Mouse (Mus musculus): ENCODE results near the gene Asf1b. TPM values are rescaled to one million over a fixed set of nuclear protein-coding genes. Genes with fewer than 3 reads are reported as not detected.
A peak's percentile ranks its signal among the peaks of the same experiment; 100 is the strongest.

Asf1b gene
- polyA plus RNA-seq, 1 experiment from 2014 or later: 72.2 TPM

DNA sequence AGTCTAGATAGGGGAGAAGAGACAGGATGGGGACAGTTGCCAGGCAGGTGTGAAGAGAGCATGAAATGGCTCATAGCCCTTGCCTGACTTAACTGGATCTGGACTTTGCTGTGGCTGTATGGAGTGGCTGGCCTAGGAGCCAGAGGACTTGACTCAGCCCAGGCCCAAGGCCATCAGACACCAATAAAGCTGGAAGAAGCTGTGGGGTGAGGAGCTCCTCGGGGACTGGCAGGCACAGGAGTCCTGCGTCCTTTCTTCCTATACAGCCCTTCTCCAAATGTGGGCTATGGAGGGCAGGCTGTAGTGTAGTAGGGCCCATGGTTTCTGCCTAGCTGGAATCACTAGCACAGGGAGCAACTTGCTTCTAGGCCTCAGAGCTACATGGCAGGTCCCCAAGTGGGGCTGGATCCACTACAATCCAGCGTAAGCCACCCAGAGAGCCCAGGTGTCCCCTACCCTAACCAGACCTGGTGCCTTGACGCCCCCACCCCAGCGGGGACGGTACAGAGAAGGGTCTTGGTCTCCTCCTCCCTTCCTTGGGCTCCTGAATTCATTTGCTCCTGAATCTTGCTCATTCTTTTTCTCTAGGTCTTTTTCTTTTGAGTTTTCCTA lies 14.1 kb upstream of the Asf1b start:
- no peak for ATAC-seq (replicated peaks; ENCODE audit: insufficient number of reproducible peaks, low FRiP score, low TSS enrichment)
- no peak overlapping the region for H3K4me3 ChIP-seq (ENCODE audit: low read depth, low read length)
- H3K27me3 ChIP-seq (ENCODE audit: control insufficient read depth, insufficient read depth, low read length): no peaks in the 10 kb centered on the region
- peaks cover 10% of the 10 kb centered on the region for H3K36me3 ChIP-seq (ENCODE audit: control insufficient read depth, insufficient read depth, low read length)
- H3K4me2 ChIP-seq: no peak overlapping the region
- 70% methylated on average over 6 of the region's 6 CpGs for WGBS (ENCODE audit: insufficient replicate concordance)
- H3K9me3 ChIP-seq (replicated peaks; ENCODE audit: control insufficient read depth, low read length): no peaks in the 10 kb centered on the region
- no peak overlapping the region for H3K27ac ChIP-seq (ENCODE audit: low read depth, low read length)
- H3K9ac ChIP-seq (ENCODE audit: low read depth, low read length): no peak overlapping the region
- no peaks in the 10 kb centered on the region for H3K4me1 ChIP-seq (ENCODE audit: control insufficient read depth, insufficient read depth, low read length)

DNA sequence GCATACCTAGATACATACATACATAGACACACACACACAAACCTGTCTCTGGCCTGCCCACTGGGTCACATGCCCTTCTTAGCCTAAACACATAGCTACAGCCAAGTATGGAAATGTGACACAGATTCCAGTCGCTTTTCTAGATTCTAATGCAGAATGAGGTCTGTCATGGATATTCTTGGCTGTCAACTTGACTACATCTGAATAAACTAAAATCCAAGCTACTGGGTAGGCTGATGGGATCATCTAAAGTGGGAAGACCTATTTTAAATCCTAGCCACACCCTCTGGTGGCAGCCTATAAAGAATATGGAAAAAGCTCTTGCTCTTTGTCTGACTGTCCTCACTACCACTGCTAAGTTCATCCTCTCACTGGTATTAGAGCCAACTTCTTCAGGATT lies 12.9 kb upstream of the Asf1b start:
- Histone ChIP-seq H3K27me3 (ENCODE audit: control insufficient read depth, insufficient read depth, low read length) (no peaks in the 10 kb centered on the region), H3K36me3 (ENCODE audit: control insufficient read depth, insufficient read depth, low read length) (peaks cover 7% of the 10 kb centered on the region), H3K4me2 (no peak overlapping the region), H3K4me1 (ENCODE audit: control insufficient read depth, insufficient read depth, low read length) (no peaks in the 10 kb centered on the region), H3K9me3 (replicated peaks; ENCODE audit: control insufficient read depth, low read length) (no peaks in the 10 kb centered on the region), H3K4me3 (ENCODE audit: low read depth, low read length) (no peak overlapping the region), H3K9ac (ENCODE audit: low read depth, low read length) (no peak overlapping the region), H3K27ac (ENCODE audit: low read depth, low read length) (no peak overlapping the region)
- ATAC-seq (replicated peaks; ENCODE audit: insufficient number of reproducible peaks, low FRiP score, low TSS enrichment): no peak
- WGBS (ENCODE audit: insufficient replicate concordance): 82% methylated on average over 1 of the region's 1 CpGs

DNA sequence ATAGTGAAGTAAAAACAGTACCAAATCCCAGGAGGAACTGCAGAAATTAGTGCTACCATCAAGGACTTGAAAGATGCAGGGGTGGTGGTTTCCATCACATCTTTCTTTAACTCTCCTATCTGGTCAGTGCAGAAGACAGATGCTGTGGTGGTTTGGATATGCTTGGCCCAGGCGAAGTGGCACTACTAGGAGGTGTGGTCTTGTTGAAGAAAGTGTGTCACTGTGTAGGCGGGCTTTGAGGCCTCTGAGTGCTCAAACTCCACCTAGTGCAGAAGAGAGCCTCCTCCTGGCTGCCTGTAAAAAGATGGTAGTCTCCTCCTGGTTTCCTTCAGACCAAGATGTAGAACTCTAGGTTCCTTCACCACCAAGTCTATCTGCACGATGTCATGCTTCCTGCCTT lies 9.8 kb upstream of the Asf1b start:
- no peak for ATAC-seq (replicated peaks; ENCODE audit: insufficient number of reproducible peaks, low FRiP score, low TSS enrichment)
- WGBS (ENCODE audit: insufficient replicate concordance): 57% methylated on average over 3 of the region's 3 CpGs

DNA sequence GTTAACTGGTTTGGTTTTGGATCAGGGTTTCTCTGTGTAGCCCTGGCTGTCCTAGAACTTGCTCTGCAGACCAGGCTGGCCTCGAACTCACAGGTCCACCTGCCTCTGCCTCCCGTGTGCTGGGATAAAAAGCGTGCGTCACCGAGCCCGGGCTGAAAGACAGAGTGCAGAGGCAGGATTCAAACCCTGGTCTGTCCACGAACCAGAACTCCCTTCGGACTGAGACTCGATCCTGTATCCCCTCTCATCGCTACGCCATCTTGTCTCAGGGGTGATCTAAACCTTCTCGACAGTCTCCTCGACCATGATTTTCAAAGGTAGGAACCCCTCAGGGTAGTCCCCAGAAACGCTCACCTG lies 580 bp upstream of the Asf1b start:
- peak overlapping the region; percentile 46 for H3K4me3 ChIP-seq (ENCODE audit: low read depth, low read length)
- no peaks in the 10 kb centered on the region for H3K9me3 ChIP-seq (replicated peaks; ENCODE audit: control insufficient read depth, low read length)
- H3K36me3 ChIP-seq (ENCODE audit: control insufficient read depth, insufficient read depth, low read length): no peaks in the 10 kb centered on the region
- peaks cover 13% of the 10 kb centered on the region for H3K4me1 ChIP-seq (ENCODE audit: control insufficient read depth, insufficient read depth, low read length)
- peak overlapping the region; percentile 85 for H3K4me2 ChIP-seq
- H3K9ac ChIP-seq (ENCODE audit: low read depth, low read length): peak overlapping the region; percentile 57
- H3K27me3 ChIP-seq (ENCODE audit: control insufficient read depth, insufficient read depth, low read length): no peaks in the 10 kb centered on the region
- ATAC-seq (replicated peaks; ENCODE audit: insufficient number of reproducible peaks, low FRiP score, low TSS enrichment): no peak
- H3K27ac ChIP-seq (ENCODE audit: low read depth, low read length): no peak overlapping the region
- WGBS (ENCODE audit: insufficient replicate concordance): 3% methylated on average over 14 of the region's 14 CpGs

More for the DNA sequence above, 9.8 kb upstream of the Asf1b start:
- no peak overlapping the region for H3K4me3 ChIP-seq (ENCODE audit: low read depth, low read length)
- no peak overlapping the region for H3K9ac ChIP-seq (ENCODE audit: low read depth, low read length)
- H3K4me1 ChIP-seq (ENCODE audit: control insufficient read depth, insufficient read depth, low read length): no peaks in the 10 kb centered on the region
- H3K36me3 ChIP-seq (ENCODE audit: control insufficient read depth, insufficient read depth, low read length): no peaks in the 10 kb centered on the region
- no peaks in the 10 kb centered on the region for H3K9me3 ChIP-seq (replicated peaks; ENCODE audit: control insufficient read depth, low read length)
- H3K27ac ChIP-seq (ENCODE audit: low read depth, low read length): no peak overlapping the region
- H3K4me2 ChIP-seq: no peak overlapping the region
- H3K27me3 ChIP-seq (ENCODE audit: control insufficient read depth, insufficient read depth, low read length): no peaks in the 10 kb centered on the region

DNA sequence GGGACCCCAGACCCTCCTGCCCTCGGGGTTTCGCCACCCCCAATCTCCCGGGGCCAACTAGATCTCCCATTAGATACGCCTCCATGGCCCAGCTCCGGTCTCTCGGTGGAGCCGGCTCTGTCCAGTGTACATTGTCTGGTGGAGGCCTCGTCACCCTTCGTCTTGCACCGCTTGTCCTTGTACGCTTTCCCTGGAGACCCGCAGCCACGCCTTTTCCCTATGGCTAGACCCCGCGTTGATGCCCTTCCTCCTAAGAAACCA lies 581 bp downstream of the Asf1b start:
- no peaks in the 10 kb centered on the region for H3K27me3 ChIP-seq (ENCODE audit: control insufficient read depth, insufficient read depth, low read length)
- H3K9ac ChIP-seq (ENCODE audit: low read depth, low read length): peak overlapping the region; percentile 74
- H3K4me2 ChIP-seq: peak overlapping the region; percentile 85
- no peaks in the 10 kb centered on the region for H3K36me3 ChIP-seq (ENCODE audit: control insufficient read depth, insufficient read depth, low read length)
- 5% methylated on average over 15 of the region's 15 CpGs for WGBS (ENCODE audit: insufficient replicate concordance)
- peaks cover 13% of the 10 kb centered on the region for H3K4me1 ChIP-seq (ENCODE audit: control insufficient read depth, insufficient read depth, low read length)
- no peak overlapping the region for H3K27ac ChIP-seq (ENCODE audit: low read depth, low read length)
- no peaks in the 10 kb centered on the region for H3K9me3 ChIP-seq (replicated peaks; ENCODE audit: control insufficient read depth, low read length)
- ATAC-seq (replicated peaks; ENCODE audit: insufficient number of reproducible peaks, low FRiP score, low TSS enrichment): no peak
- H3K4me3 ChIP-seq (ENCODE audit: low read depth, low read length): peak overlapping the region; percentile 80

DNA sequence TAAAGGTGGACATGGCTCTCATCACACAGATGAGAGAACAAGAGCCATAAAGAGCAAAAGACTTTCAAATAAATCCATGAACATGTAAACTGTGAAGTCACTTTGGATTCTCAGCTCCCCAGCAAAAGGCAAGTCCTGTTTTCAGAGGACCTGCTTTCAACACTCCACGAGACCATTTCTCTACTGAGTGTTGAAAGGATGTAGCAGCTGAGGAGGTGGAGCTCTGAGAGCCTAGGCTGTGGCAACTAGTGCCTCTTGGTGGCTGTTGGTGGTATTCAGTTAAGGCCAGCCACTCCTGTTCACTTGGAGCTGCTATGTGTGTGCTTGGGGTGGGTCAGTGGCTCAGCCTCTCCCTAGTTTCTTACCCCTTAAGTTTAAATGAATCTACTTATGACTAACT lies 1.5 kb downstream of the Asf1b start:
- no peaks in the 10 kb centered on the region for H3K9me3 ChIP-seq (replicated peaks; ENCODE audit: control insufficient read depth, low read length)
- peak overlapping the region; percentile 80 for H3K4me3 ChIP-seq (ENCODE audit: low read depth, low read length)
- H3K36me3 ChIP-seq (ENCODE audit: control insufficient read depth, insufficient read depth, low read length): no peaks in the 10 kb centered on the region
- H3K27me3 ChIP-seq (ENCODE audit: control insufficient read depth, insufficient read depth, low read length): no peaks in the 10 kb centered on the region
- H3K4me1 ChIP-seq (ENCODE audit: control insufficient read depth, insufficient read depth, low read length): peaks cover 13% of the 10 kb centered on the region
- no peak overlapping the region for H3K9ac ChIP-seq (ENCODE audit: low read depth, low read length)
- no peak for ATAC-seq (replicated peaks; ENCODE audit: insufficient number of reproducible peaks, low FRiP score, low TSS enrichment)
- 22% methylated on average over 1 of the region's 1 CpGs for WGBS (ENCODE audit: insufficient replicate concordance)
- H3K27ac ChIP-seq (ENCODE audit: low read depth, low read length): no peak overlapping the region
- H3K4me2 ChIP-seq: peak overlapping the region; percentile 85

DNA sequence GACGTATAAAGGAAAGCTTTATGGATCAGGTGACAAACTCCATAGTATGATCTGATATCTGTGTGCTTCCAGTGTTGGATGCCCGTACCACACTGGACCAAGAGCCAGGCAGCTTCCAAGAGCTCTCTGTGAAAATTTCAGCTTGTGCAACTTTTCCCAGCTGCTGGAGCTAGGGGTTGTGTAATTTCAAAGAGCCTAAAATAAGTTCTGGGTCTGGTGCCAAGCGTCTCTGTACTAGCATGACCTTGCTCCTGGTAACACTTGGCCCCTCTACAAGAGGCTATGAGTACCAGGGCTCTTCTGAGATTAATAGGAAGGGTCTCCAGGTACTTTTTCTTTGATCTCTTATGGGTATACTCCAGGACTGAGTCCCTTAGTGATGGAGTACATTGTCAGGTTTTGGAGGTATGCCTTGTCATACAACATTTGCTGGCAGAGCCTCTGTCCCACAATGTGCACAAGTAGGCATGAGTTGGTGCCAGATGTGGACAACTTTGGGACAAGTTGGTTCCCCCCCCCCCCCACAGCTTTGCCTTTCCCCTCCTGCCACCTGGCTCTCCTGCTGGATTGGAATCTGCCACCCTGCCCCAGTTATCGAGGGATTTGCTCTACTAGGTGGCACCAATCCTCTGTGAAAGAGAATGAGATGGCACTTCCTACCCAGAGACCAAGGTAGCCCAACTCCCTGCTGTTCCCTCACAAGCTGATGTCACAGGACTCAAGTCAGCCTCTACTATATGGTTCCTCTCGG lies 8.9 kb downstream of the Asf1b start:
- no peak for ATAC-seq (replicated peaks; ENCODE audit: insufficient number of reproducible peaks, low FRiP score, low TSS enrichment)
- no peak overlapping the region for H3K4me2 ChIP-seq
- H3K4me3 ChIP-seq (ENCODE audit: low read depth, low read length): no peak overlapping the region
- no peak overlapping the region for H3K9ac ChIP-seq (ENCODE audit: low read depth, low read length)
- no peaks in the 10 kb centered on the region for H3K27me3 ChIP-seq (ENCODE audit: control insufficient read depth, insufficient read depth, low read length)
- H3K36me3 ChIP-seq (ENCODE audit: control insufficient read depth, insufficient read depth, low read length): peaks cover 7% of the 10 kb centered on the region
- no peak overlapping the region for H3K27ac ChIP-seq (ENCODE audit: low read depth, low read length)
- no peaks in the 10 kb centered on the region for H3K4me1 ChIP-seq (ENCODE audit: control insufficient read depth, insufficient read depth, low read length)
- WGBS (ENCODE audit: insufficient replicate concordance): 86% methylated on average over 5 of the region's 5 CpGs
- no peaks in the 10 kb centered on the region for H3K9me3 ChIP-seq (replicated peaks; ENCODE audit: control insufficient read depth, low read length)

DNA sequence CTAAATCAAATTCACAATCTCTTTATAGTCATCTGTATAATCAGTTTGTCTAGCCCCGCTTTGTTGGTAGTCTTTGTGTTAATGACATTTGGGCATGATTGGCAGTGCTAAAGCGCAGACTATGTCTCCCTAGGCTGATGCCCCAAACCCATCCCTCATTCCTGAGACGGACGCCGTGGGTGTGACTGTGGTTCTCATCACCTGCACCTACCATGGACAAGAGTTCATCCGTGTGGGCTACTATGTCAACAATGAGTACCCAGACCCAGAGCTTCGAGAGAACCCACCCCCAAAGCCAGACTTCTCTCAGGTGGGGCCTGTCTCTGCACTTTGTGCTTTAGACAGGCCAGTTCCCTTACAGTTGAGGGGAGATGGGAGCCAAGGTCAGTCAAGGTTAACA lies 12.4 kb downstream of the Asf1b start:
- Histone ChIP-seq H3K9ac (ENCODE audit: low read depth, low read length) (no peak overlapping the region), H3K4me2 (no peak overlapping the region), H3K27ac (ENCODE audit: low read depth, low read length) (no peak overlapping the region), H3K27me3 (ENCODE audit: control insufficient read depth, insufficient read depth, low read length) (no peaks in the 10 kb centered on the region), H3K4me3 (ENCODE audit: low read depth, low read length) (no peak overlapping the region), H3K4me1 (ENCODE audit: control insufficient read depth, insufficient read depth, low read length) (peaks cover 4% of the 10 kb centered on the region; the same call in 1 of the 2 replicates), H3K9me3 (replicated peaks; ENCODE audit: control insufficient read depth, low read length) (no peaks in the 10 kb centered on the region), H3K36me3 (ENCODE audit: control insufficient read depth, insufficient read depth, low read length) (peaks cover 16% of the 10 kb centered on the region)
- WGBS (ENCODE audit: insufficient replicate concordance): 94% methylated on average over 7 of the region's 7 CpGs
- ATAC-seq (replicated peaks; ENCODE audit: insufficient number of reproducible peaks, low FRiP score, low TSS enrichment): no peak

DNA sequence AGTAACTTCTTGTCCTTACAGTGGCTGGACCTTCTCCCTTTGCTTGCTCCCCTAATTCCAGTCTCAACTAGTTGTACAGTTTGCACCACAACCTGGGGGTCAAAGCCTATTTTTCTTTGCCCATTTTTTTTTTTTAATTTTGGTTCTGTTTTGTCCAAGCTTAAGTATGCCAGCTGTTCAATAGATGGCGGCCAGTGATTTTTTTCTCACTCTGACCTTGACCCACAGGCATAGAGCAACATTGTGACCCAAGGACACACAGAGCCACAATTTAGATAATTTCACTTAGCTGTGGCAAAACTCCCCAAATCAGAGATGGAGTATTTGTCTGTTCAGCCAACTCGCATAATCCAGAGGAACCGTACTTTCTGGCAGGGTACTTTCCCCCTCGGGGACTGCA lies 15.8 kb downstream of the Asf1b start:
- H3K4me2 ChIP-seq: no peak overlapping the region
- WGBS (ENCODE audit: insufficient replicate concordance): 91% methylated on average over 4 of the region's 4 CpGs

More for the DNA sequence above, 15.8 kb downstream of the Asf1b start:
- Histone ChIP-seq H3K4me1 (ENCODE audit: control insufficient read depth, insufficient read depth, low read length) (peaks cover 17% of the 10 kb centered on the region), H3K4me3 (ENCODE audit: low read depth, low read length) (no peak overlapping the region), H3K27me3 (ENCODE audit: control insufficient read depth, insufficient read depth, low read length) (no peaks in the 10 kb centered on the region), H3K36me3 (ENCODE audit: control insufficient read depth, insufficient read depth, low read length) (peaks cover 16% of the 10 kb centered on the region), H3K27ac (ENCODE audit: low read depth, low read length) (no peak overlapping the region), H3K9ac (ENCODE audit: low read depth, low read length) (no peak overlapping the region), H3K9me3 (replicated peaks; ENCODE audit: control insufficient read depth, low read length) (no peaks in the 10 kb centered on the region)
- no peak for ATAC-seq (replicated peaks; ENCODE audit: insufficient number of reproducible peaks, low FRiP score, low TSS enrichment)

Measured in heart, embryonic 11.5 days (tissue).